9 mouse cellular contexts compared by ENCODE assay signal in genomic region chr3:82902757-82903612, GRCm38 (mm10). TPM values are rescaled to one million over a fixed set of nuclear protein-coding genes. Genes with fewer than 3 reads are reported as not detected.
DNase-seq lines count a peak whose midpoint lies in the region; ATAC-seq and TF ChIP-seq lines count a peak whose summit lies in the region.
"Had no signal": no experiment of that assay in that cellular context is flagged by ENCODE, and none has a peak within 500 bp of the region (broad histone marks: within the 10 kb centered on the region; RNA-seq: fewer than 3 reads in every experiment).

No protein-coding gene starts in this region.

- TF ChIP-seq CTCF in midbrain, postnatal 0 days (IDR thresholded peaks at IDR 0.05), result no peak

- H3K4me2 ChIP-seq in heart, embryonic 14.5 days (ENCODE audit: low read length), result peak overlapping the region; percentile 75
- H3K4me2 ChIP-seq in embryonic facial prominence, embryonic 12.5 days (replicated peaks), result peak overlapping the region; percentile 75
- H3K4me2 ChIP-seq in intestine, embryonic 16.5 days (ENCODE audit: low read depth, low read length), result peak overlapping the region; percentile 84
- peak overlapping the region; percentile 98 for H3K4me2 ChIP-seq in midbrain, postnatal 0 days (ENCODE audit: low read depth, low read length, poor library complexity, severe bottlenecking)

- H3K9me3 ChIP-seq in heart, embryonic 14.5 days (ENCODE audit: control insufficient read depth, low read length), result peaks cover 4% of the 10 kb centered on the region; the same call in 1 of the 2 replicates
- H3K9me3 ChIP-seq in embryonic facial prominence, embryonic 12.5 days, result peaks cover 3% of the 10 kb centered on the region; the same call in 1 of the 2 replicates
- H3K9me3 ChIP-seq in intestine, embryonic 16.5 days (ENCODE audit: control insufficient read depth, low read length), result no peaks in the 10 kb centered on the region
- H3K9me3 ChIP-seq in midbrain, postnatal 0 days (ENCODE audit: low read length), result no peaks in the 10 kb centered on the region

- H3K27ac ChIP-seq in heart, embryonic 14.5 days (replicated peaks in 1 of 2; ENCODE audit: control insufficient read depth in 1 of 2, insufficient read depth in 1 of 2, low read depth in 2 of 2, low read length in 2 of 2), result no peak overlapping the region
- no peak overlapping the region for H3K27ac ChIP-seq in embryonic facial prominence, embryonic 12.5 days
- H3K27ac ChIP-seq in intestine, embryonic 16.5 days (ENCODE audit: low read length), result peak overlapping the region; percentile 57; the same call in 1 of the 2 replicates
- no peak overlapping the region for H3K27ac ChIP-seq in midbrain, postnatal 0 days (ENCODE audit: low read depth, low read length)

- no peaks in the 10 kb centered on the region for H3K36me3 ChIP-seq in heart, embryonic 14.5 days (ENCODE audit: control insufficient read depth, insufficient read depth, low read length)
- no peaks in the 10 kb centered on the region for H3K36me3 ChIP-seq in embryonic facial prominence, embryonic 12.5 days
- no peaks in the 10 kb centered on the region for H3K36me3 ChIP-seq in intestine, embryonic 16.5 days (ENCODE audit: control insufficient read depth, insufficient read depth, low read length)
- H3K36me3 ChIP-seq in midbrain, postnatal 0 days (ENCODE audit: insufficient read depth, low read length), result no peaks in the 10 kb centered on the region

- peaks cover 0 to 11% of the 10 kb centered on the region in 2 experiments; a peak in 2 of 4 replicates for H3K4me1 ChIP-seq in heart, embryonic 14.5 days (ENCODE audit: control insufficient read depth in 2 of 2, insufficient read depth in 2 of 2, low read length in 2 of 2)
- H3K4me1 ChIP-seq in embryonic facial prominence, embryonic 12.5 days, result peaks cover 7% of the 10 kb centered on the region; the same call in 1 of the 2 replicates
- no peaks in the 10 kb centered on the region; the same call in 1 of the 2 replicates for H3K4me1 ChIP-seq in intestine, embryonic 16.5 days (ENCODE audit: control insufficient read depth, insufficient read depth, low read length)
- H3K4me1 ChIP-seq in midbrain, postnatal 0 days (ENCODE audit: insufficient read depth, low read length), result peaks cover 5% of the 10 kb centered on the region; the same call in 1 of the 2 replicates

- peak overlapping the region; percentile 39 to 48 for H3K4me3 ChIP-seq in heart, embryonic 14.5 days (ENCODE audit: control insufficient read depth in 1 of 2, insufficient read depth in 1 of 2, low read depth in 1 of 2, low read length in 2 of 2)
- H3K4me3 ChIP-seq in embryonic facial prominence, embryonic 12.5 days, result peak overlapping the region; percentile 43
- peak overlapping the region; percentile 56 for H3K4me3 ChIP-seq in intestine, embryonic 16.5 days (ENCODE audit: low read length)
- peak overlapping the region; percentile 53 for H3K4me3 ChIP-seq in midbrain, postnatal 0 days (ENCODE audit: low read depth, low read length)

- no peak overlapping the region for H3K9ac ChIP-seq in heart, embryonic 14.5 days (ENCODE audit: low read length)
- no peak overlapping the region for H3K9ac ChIP-seq in embryonic facial prominence, embryonic 12.5 days
- H3K9ac ChIP-seq in intestine, embryonic 16.5 days (ENCODE audit: low read depth, low read length), result peak overlapping the region; percentile 58
- 0 out of 2 replicates have a peak overlapping the region, but pooled peaks have one; percentile 44 for H3K9ac ChIP-seq in midbrain, postnatal 0 days (replicated peaks; ENCODE audit: low read length, poor library complexity, severe bottlenecking)

- H3K27me3 ChIP-seq in heart, embryonic 14.5 days (ENCODE audit: control insufficient read depth, insufficient read depth, low read length), result peaks cover 29% of the 10 kb centered on the region
- H3K27me3 ChIP-seq in embryonic facial prominence, embryonic 12.5 days, result peaks cover 34% of the 10 kb centered on the region
- no peaks in the 10 kb centered on the region; the same call in 1 of the 2 replicates for H3K27me3 ChIP-seq in intestine, embryonic 16.5 days (replicated peaks; ENCODE audit: control insufficient read depth, insufficient read depth, low read length)
- H3K27me3 ChIP-seq in midbrain, postnatal 0 days (ENCODE audit: insufficient read depth, low read length), result peaks cover 18% of the 10 kb centered on the region; the same call in 1 of the 2 replicates
- H3K27me3 ChIP-seq: CH12.LX had no signal

- DNase-seq in heart, adult 8-10 months (ENCODE audit: low spot score), result no peak
- DNase-seq in midbrain, postnatal 0 days (ENCODE audit: low spot score), result no peak
- DNase-seq in cerebellum, adult 11 months, result no peak

- no peak for ATAC-seq in heart, embryonic 14.5 days (ENCODE audit: insufficient number of reproducible peaks, insufficient read depth, low FRiP score, low read depth)
- ATAC-seq in embryonic facial prominence, embryonic 12.5 days (ENCODE audit: insufficient number of reproducible peaks, insufficient read depth, low FRiP score, low TSS enrichment), result no peak
- peak; percentile 86 for ATAC-seq in intestine, embryonic 16.5 days
- ATAC-seq in midbrain, postnatal 0 days (ENCODE audit: low FRiP score), result no peak
- ATAC-seq in megakaryocyte-erythroid progenitor cell, adult 5-6 weeks (replicated peaks; ENCODE audit: low FRiP score, low TSS enrichment, poor library complexity, severe bottlenecking), result no peak
- no peak for ATAC-seq in CD4-positive, CD25-positive, alpha-beta regulatory T cell, adult 4 months

- WGBS in heart, embryonic 14.5 days, result 23% methylated on average over 20 of the region's 20 CpGs
- WGBS in embryonic facial prominence, embryonic 12.5 days, result 26% methylated on average over 20 of the region's 20 CpGs
- WGBS in intestine, embryonic 16.5 days, result 16% methylated on average over 20 of the region's 20 CpGs
- 24% methylated on average over 20 of the region's 20 CpGs for WGBS in midbrain, postnatal 0 days

RNA-seq across cellular contexts. Expression of gene Lrat, which starts 0.8 kb away (rescaled TPM):
- 0.05 and 0.23 TPM in 2 replicates for polyA plus RNA-seq in heart, embryonic 14.5 days (2014; fragmentation: Nextera tagmentation; extraction: Ambion mirVana)
- under 1 TPM; 0.06 to 0.19 (median 0.15) TPM for total RNA-seq in heart, adult 8-10 months (2022)
- polyA plus RNA-seq in embryonic facial prominence, embryonic 12.5 days (2016; fragmentation: Nextera tagmentation; extraction: Ambion mirVana), result 0.06 and 0.09 TPM in 2 replicates
- 14.2 and 16.1 TPM in 2 replicates for polyA plus RNA-seq in intestine, embryonic 16.5 days (2015; fragmentation: Nextera tagmentation; extraction: Ambion mirVana)
- total RNA-seq in midbrain, postnatal 0 days (2014; rRNA removed), result 0.80 and 0.82 TPM in 2 replicates
- 0.27 TPM in 2 replicates for polyA plus RNA-seq in midbrain, postnatal 0 days (2015; fragmentation: Nextera tagmentation; extraction: Ambion mirVana)
- not detected in 2 replicates for total RNA-seq in megakaryocyte-erythroid progenitor cell, adult 5-6 weeks (2014; fragmentation: Nextera tagmentation)
- not detected in 2 replicates for total RNA-seq in megakaryocyte-erythroid progenitor cell, adult 5-6 weeks (2017)
- not detected for polyA plus RNA-seq in CD4-positive, CD25-positive, alpha-beta regulatory T cell, adult 4 months (2017; shearing (Covaris generic))
- total RNA-seq: CH12.LX had no signal

RNA-seq across cellular contexts. Expression of gene Rbm46, which starts 26.7 kb away (rescaled TPM):
- polyA plus RNA-seq in heart, embryonic 14.5 days (2014; fragmentation: Nextera tagmentation; extraction: Ambion mirVana), result 1.7 and 2.0 TPM in 2 replicates
- under 1 TPM in 3 of 4 experiments, not detected in 1; 0.11 to 0.28 (median 0.16) TPM for total RNA-seq in heart, adult 8-10 months (2022)
- polyA plus RNA-seq in embryonic facial prominence, embryonic 12.5 days (2016; fragmentation: Nextera tagmentation; extraction: Ambion mirVana), result 6.0 and 6.4 TPM in 2 replicates
- polyA plus RNA-seq in intestine, embryonic 16.5 days (2015; fragmentation: Nextera tagmentation; extraction: Ambion mirVana), result 4.6 and 5.4 TPM in 2 replicates
- total RNA-seq in midbrain, postnatal 0 days (2014; rRNA removed), result 0.05 and 1.2 TPM in 2 replicates
- 1.5 TPM in 2 replicates for polyA plus RNA-seq in midbrain, postnatal 0 days (2015; fragmentation: Nextera tagmentation; extraction: Ambion mirVana)
- not detected in 2 replicates for total RNA-seq in megakaryocyte-erythroid progenitor cell, adult 5-6 weeks (2014; fragmentation: Nextera tagmentation)
- total RNA-seq in megakaryocyte-erythroid progenitor cell, adult 5-6 weeks (2017), result not detected in 2 replicates
- not detected for polyA plus RNA-seq in CD4-positive, CD25-positive, alpha-beta regulatory T cell, adult 4 months (2017; shearing (Covaris generic))
- total RNA-seq: CH12.LX had no signal

Comparison
In these comparisons a context has a peak if more than half of its experiments do, and no peak if none do; other contexts are left out.
1. H3K9ac ChIP-seq: peak in intestine, embryonic 16.5 days (single experiment) and midbrain, postnatal 0 days (single experiment); none in heart, embryonic 14.5 days (single experiment) and embryonic facial prominence, embryonic 12.5 days (single experiment).
2. RNA of gene Lrat, which starts 0.8 kb away (polyA plus RNA-seq): 14.2 to 16.1 TPM in intestine, embryonic 16.5 days; 0.27 TPM in midbrain, postnatal 0 days, 0.05 to 0.23 TPM in heart, embryonic 14.5 days, 0.06 to 0.09 TPM in embryonic facial prominence, embryonic 12.5 days and not detected in CD4-positive, CD25-positive, alpha-beta regulatory T cell, adult 4 months; every median in the first group is over 10 times any median in the second.
3. Peak in every context shown above with its lines, with median percentiles within 50 percentile points of each other: H3K4me2 ChIP-seq and H3K4me3 ChIP-seq.